Mouse (Mus musculus) ES-E14 (cell line): ENCODE results near the gene Tlk1. TPM values are rescaled to one million over a fixed set of nuclear protein-coding genes. Genes with fewer than 3 reads are reported as not detected.
"Not testable (repeated sequence)": the region's sequence is repeated elsewhere in the genome, so short reads cannot be mapped to it uniquely, and the experiment has no call there.

Source experiments
- DNase-seq: peaks from one replicate; pipeline ENCODE4 v3.0.0-alpha.2; 2013; ENCODE audit warnings: low read depth, low spot score
- H3K27ac ChIP-seq: 2 replicates; pipeline ENCODE4 v1.5.1; 2012; ENCODE audit warnings: low read depth, mild to moderate bottlenecking, low read length, moderate library complexity, mixed read lengths; ENCODE audit not compliant: poor library complexity, insufficient read depth, severe bottlenecking
- H3K36me3 ChIP-seq: 2 replicates; pipeline ENCODE4 v1.6.1; 2012; ENCODE audit warnings: mild to moderate bottlenecking, low read length, moderate library complexity, mixed read lengths; ENCODE audit not compliant: control insufficient read depth, poor library complexity, insufficient read depth, severe bottlenecking
- H3K4me1 ChIP-seq, 2 experiments: fragments of 150-350 bp in 1 of 2; sonication (generic) in 1 of 2; 2 replicates each; pipeline ENCODE4 v1.6.1; 2012; ENCODE audit warnings: low read length in 2 of 2, mild to moderate bottlenecking in 1 of 2, mixed read lengths in 1 of 2; ENCODE audit not compliant: control insufficient read depth in 2 of 2, insufficient read depth in 2 of 2, poor library complexity in 1 of 2
- H3K4me3 ChIP-seq, 2 experiments: fragments of 150-350 bp in 1 of 2; sonication (generic) in 1 of 2; 2 replicates each; pipeline ENCODE4 v1.5.1; 2012; ENCODE audit warnings: low read length in 2 of 2, low read depth in 1 of 2, mild to moderate bottlenecking in 1 of 2, mixed read lengths in 1 of 2; ENCODE audit not compliant: insufficient read depth in 1 of 2, poor library complexity in 1 of 2, severe bottlenecking in 1 of 2
- H3K9ac ChIP-seq: 2 replicates; pipeline ENCODE4 v1.6.1; 2012; ENCODE audit warnings: low read depth, mild to moderate bottlenecking, low read length, mixed read lengths; ENCODE audit not compliant: poor library complexity, insufficient read depth, severe bottlenecking
- H3K9me3 ChIP-seq: fragments of 150-350 bp; sonication (generic); 2 replicates; pipeline ENCODE4 v1.6.1; 2012; ENCODE audit warnings: low read depth, mild to moderate bottlenecking, low read length; ENCODE audit not compliant: control insufficient read depth, insufficient read depth
- CHD2 ChIP-seq: IDR thresholded peaks from 2 replicates; pipeline ENCODE4 v1.6.1; 2014; ENCODE audit warnings: mild to moderate bottlenecking, low read depth, low read length, inconsistent platforms
- HCFC1 ChIP-seq: IDR thresholded peaks from 2 replicates; pipeline ENCODE4 v1.6.1; 2012; ENCODE audit warnings: low read length, inconsistent platforms, borderline replicate concordance; ENCODE audit not compliant: insufficient read depth
- MAFK ChIP-seq: IDR thresholded peaks from 2 replicates; pipeline ENCODE4 v1.6.1; 2014; ENCODE audit warnings: mild to moderate bottlenecking, low read depth, low read length, inconsistent platforms; ENCODE audit not compliant: insufficient read depth
- ZC3H11A ChIP-seq: IDR thresholded peaks from 2 replicates; pipeline ENCODE4 v1.6.1; 2012; ENCODE audit warnings: low read depth, mild to moderate bottlenecking, inconsistent platforms, low read length, borderline replicate concordance
- ZNF384 ChIP-seq: IDR thresholded peaks from 2 replicates; pipeline ENCODE4 v1.6.1; 2012; ENCODE audit warnings: low read depth, low read length, inconsistent platforms
- in situ Hi-C, 2 experiments: fragments of 600-800 bp; cut with MboI; formaldehyde crosslinking; loops; one replicate each; pipeline ENCODE4 v1.15.1; 2025; ENCODE audit warnings: low sequenced_read_pairs in 2 of 2, inconsistent platforms in 1 of 2; ENCODE audit not compliant: unreplicated experiment in 2 of 2
- total RNA-seq: library from RNA; depleted of rRNA; stranded (reverse); fragments of 300-350 nt; gene quantifications from 2 replicates; pipeline ENCODE4 v1.2.3, GENCODE M21; 2012

Tlk1 gene
- total RNA-seq, 1 experiment = 37.2 TPM

DNA sequence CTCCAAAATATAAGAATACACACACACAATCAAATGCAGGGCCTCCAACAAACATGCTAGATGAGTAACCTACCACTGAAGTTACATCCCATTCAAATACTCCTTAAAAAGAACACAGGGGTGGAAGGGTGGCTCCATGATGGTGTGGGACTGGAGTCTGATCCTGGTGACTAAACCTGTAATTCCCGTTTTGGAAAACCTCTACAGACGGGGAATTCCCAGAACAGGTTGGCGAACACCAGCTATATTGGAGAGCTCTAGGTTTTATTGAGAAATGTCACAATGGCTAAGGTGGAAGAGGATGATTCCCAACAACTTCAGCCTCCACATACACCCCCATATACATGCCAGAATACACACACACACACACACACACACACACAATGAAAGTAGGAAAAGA is 14.1 kb downstream of the Tlk1 start:
- no peak for DNase-seq
- in situ Hi-C loops = no loop called here
- H3K4me3 ChIP-seq = no peak overlapping the region
- TF ChIP-seq MAFK = no peak
- no peak for TF ChIP-seq HCFC1
- no peak for TF ChIP-seq ZC3H11A
- TF ChIP-seq CHD2 = no peak
- no peak for TF ChIP-seq ZNF384
- H3K9me3 ChIP-seq = no peaks in the 10 kb centered on the region
- H3K4me1 ChIP-seq = peaks cover 13 to 32% of the 10 kb centered on the region in 2 experiments
- H3K27ac ChIP-seq = no peak overlapping the region
- H3K9ac ChIP-seq = no peak overlapping the region
- no peaks in the 10 kb centered on the region for H3K36me3 ChIP-seq

DNA sequence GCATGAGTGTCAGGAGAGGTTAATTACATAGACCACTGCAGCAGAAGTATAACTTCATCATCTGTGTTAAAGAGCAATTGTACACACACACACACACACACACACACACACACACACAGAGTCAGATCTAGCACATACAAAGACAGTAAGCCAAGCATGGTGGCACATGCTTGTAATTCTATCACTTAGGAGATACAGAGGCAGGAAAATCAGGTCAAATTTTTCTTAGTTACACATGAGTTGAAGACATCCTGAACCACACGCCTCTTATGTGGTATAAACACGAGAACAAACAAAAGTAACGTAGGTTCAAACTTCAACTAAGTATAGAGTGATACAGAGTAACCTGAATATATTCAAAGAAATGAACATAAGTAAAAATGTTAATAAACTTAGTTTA is 15.6 kb downstream of the Tlk1 start:
- no peak overlapping the region for H3K27ac ChIP-seq
- in situ Hi-C loops = no loop called here

DNA sequence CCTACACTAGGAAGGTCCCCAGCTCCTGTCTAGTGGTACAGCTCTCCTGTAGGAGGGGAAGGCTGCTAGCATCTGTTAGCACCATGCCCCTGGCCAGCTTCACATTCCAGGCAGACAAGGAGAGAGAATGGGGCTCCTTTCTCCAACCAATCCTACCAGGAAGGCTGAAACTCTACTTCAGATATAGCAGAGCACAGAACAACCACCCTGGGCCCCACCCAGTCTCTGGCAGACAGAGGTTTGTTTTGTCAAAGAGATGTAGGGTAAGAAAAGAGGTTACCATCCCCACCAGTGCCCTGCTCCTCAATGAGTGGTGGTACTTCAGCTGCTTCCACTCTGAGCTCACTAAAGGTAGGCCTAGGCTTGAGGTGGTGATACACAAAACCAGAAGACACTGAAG is 16.8 kb downstream of the Tlk1 start:
- TF ChIP-seq ZC3H11A = no peak
- TF ChIP-seq MAFK = no peak
- TF ChIP-seq ZNF384 = no peak
- TF ChIP-seq HCFC1 = no peak
- TF ChIP-seq CHD2 = no peak
- Histone ChIP-seq H3K9ac (no peak overlapping the region), H3K36me3 (peaks cover 4% of the 10 kb centered on the region; the same call in 1 of the 2 replicates), H3K9me3 (no peaks in the 10 kb centered on the region), H3K4me3 (no peak overlapping the region), H3K4me1 (peaks cover 14 to 23% of the 10 kb centered on the region in 2 experiments), H3K27ac (no peak overlapping the region)
- in situ Hi-C loops = no loop called here
- DNase-seq = no peak

More for the DNA sequence above, 15.6 kb downstream of the Tlk1 start:
- Histone ChIP-seq H3K4me3 (no peak overlapping the region), H3K9ac (no peak overlapping the region), H3K4me1 (peaks cover 17 to 32% of the 10 kb centered on the region in 2 experiments), H3K9me3 (no peaks in the 10 kb centered on the region), H3K36me3 (peaks cover under 1% of the 10 kb centered on the region; the same call in 1 of the 2 replicates)
- TF ChIP-seq ZNF384 = no peak
- no peak for TF ChIP-seq ZC3H11A
- TF ChIP-seq MAFK = no peak
- TF ChIP-seq CHD2 = no peak
- TF ChIP-seq HCFC1 = no peak
- DNase-seq = no peak

- H3K9me3 ChIP-seq, in situ Hi-C loops, DNase-seq, H3K36me3 ChIP-seq, H3K4me3 ChIP-seq, H3K27ac ChIP-seq, H3K9ac ChIP-seq: not testable (repeated sequence)
- H3K4me1 ChIP-seq = peaks cover 15 to 25% of the 10 kb centered on the region in 2 experiments
Observed at GRCm38 (mm10) chr2:70807678-70808077, 17.9 kb downstream of the Tlk1 start.

DNA sequence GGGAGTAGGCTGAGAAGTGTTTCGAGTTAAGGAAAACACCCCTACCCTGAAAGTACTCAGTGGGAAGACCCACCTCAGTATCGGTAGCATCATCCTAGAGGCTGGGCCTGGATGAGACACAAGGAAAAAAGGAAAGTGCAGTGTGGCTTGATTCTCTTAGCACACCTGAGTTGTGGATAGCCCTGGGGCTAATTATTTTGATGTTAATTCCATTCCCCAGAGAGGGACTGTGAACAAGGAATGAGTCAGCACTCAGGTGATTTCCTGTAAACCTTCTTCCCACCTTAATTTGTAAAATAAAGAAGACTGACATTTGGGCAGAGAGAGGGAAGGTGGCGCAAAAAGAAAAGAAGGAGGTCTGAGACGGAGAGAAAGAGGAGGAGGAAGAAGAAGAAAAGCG is 19.5 kb downstream of the Tlk1 start:
- Histone ChIP-seq H3K36me3 (peaks cover 12% of the 10 kb centered on the region; the same call in 1 of the 2 replicates), H3K9me3 (no peaks in the 10 kb centered on the region), H3K9ac (peak overlapping the region; percentile 53; the same call in 1 of the 2 replicates), H3K27ac (peak overlapping the region; percentile 96), H3K4me1 (peaks cover 19 to 27% of the 10 kb centered on the region in 2 experiments), H3K4me3 (peak overlapping the region; percentile 10 to 53; a peak in 3 of 4 replicates)
- in situ Hi-C loops = no loop called here
- DNase-seq = peak; percentile 71
- TF ChIP-seq HCFC1 (no peak), MAFK (peak; percentile 87)

- in situ Hi-C loops, H3K4me3 ChIP-seq, H3K9ac ChIP-seq, H3K9me3 ChIP-seq, H3K27ac ChIP-seq, DNase-seq: not testable (repeated sequence)
- Histone ChIP-seq H3K36me3 (peaks cover 12% of the 10 kb centered on the region; the same call in 1 of the 2 replicates), H3K4me1 (peaks cover 21 to 25% of the 10 kb centered on the region in 2 experiments)
Observed at GRCm38 (mm10) chr2:70803696-70804095, 21.8 kb downstream of the Tlk1 start.
